Mouse (Mus musculus) retina, adult 2 months (tissue): Measurements from ENCODE around the gene Scnn1a.
"Not testable (repeated sequence)": the region's sequence is repeated elsewhere in the genome, so short reads cannot be mapped to it uniquely, and the experiment has no call there.

ENCODE experiments used
- DNase-seq: peaks from one replicate; pipeline ENCODE4 v3.0.0-alpha.2; 2012; ENCODE audit warnings: low read depth, low spot score

Gene Scnn1a

DNA sequence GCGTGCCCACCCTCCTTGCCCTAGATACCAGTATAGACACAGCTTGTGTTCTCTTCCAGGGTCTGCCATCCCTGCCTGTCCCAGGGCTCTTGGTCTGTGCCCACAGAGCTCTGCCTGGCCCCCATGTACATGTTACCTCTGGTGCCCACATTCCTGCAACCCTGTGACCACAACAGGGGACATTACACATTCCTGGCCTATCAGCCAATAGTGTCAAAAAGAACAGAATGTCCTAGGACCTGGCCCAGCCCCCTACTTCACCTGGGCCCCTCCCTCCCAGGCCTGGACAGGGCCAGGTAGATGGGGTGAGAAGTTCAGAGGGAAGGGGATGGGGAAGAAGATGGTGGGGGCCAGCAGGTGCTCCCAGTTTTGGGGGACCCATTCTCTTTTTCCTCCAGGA is at the start of gene Scnn1a:
Scnn1a (plus strand) TSS at position 337 of the 400 bp plus-strand sequence.
- DNase-seq, result no peak

DNA sequence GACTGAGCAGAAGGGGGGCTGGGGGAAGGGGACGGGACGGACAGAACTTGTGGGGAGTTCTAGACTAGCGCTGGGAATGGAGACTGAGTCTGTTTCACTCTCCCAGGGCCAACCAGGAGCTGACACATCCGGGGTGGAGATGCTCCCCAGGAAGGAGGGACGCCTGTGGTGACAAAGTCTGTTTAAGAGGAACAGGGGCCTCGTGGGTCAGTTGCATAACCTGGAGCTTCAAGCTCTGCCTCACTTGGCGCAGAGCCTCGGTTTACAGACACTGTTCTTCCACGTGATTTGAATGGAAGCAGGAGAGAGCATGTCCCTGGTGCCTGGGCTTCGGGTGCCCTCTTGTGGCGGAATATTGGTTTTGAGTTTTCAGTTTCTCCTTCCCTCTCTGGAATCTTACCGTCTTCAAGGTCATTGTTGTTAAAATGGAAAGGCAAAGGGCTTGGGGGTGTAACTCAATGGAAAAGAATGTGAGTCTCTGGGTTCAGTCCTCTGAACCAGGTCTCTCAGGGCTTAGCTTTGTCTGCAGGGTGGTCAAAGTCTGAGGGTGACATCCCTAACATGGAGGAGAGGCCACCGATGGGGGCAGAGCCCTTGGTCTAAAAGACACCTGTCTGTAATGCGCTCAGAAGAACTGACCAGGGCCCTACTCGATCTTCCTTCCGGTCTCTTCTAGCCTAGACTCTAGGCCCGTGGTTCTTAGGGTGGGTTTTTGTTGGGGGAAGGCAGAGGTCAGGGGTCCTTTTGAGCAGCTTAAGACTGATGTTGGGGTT is 48.8 kb upstream of the Scnn1a start:
- peak; percentile 72 for DNase-seq

DNA sequence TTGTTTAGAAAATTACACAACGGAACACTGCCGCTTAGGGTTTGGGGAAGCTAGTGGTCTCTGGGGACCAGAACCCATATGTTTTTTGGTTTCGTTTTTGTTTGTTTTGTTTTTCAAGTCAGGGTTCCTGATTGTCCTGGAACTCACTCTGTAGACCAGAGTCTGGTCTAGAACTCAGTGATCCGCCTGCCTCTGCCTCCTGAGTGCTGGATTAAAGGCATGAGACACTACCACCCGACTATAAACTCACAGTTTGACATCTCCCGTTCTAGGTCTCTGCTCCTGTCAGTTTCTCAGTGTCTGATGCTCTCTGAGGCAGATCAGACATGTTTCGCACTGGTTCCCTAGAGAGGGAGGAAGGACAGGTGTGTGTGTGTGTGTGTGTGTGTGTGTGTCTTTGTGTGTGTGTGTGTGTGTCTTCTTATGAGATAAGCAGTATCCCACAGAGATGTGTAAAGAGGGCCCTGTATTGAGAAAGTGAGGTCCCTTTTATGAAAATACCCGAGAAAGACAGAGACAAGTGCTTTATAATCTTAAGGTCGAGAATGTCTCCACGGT is 48.2 kb upstream of the Scnn1a start:
- DNase-seq, result no peak

DNA sequence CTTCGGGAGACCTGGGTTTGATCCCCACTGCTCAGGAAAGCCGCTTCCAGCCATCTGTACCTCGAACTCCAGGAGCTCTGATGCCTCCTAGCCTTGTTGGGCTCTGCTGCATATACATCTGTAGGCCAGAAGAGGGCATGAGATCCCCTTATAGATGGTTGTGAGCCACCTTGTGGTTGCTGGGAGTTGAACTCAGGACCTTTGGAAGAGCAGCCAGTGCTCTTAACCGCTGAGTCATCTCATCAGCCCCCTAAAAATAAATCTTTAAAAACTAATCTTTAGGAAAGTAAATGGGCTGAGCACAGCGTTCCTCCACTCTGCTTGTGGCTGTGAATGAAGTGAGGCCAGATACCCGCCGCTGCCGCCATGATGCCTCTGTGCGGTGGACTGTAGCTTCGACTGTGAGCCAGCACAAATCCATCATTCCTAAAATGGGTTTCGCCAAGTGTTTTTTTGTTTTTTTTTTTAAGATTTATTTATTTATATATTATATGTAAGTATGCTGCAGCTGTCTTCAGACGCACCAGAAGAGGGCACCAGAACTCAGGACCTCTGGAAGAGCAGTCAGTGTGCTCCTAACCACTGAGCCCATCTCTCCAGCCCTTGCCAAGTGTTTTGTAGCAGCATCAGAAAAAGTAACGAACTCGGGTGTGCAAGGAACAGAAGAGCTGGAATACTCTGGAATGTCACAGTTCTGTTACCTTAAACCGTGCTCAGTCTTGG is 45.5 kb upstream of the Scnn1a start:
- peak; percentile 8 for DNase-seq

DNA sequence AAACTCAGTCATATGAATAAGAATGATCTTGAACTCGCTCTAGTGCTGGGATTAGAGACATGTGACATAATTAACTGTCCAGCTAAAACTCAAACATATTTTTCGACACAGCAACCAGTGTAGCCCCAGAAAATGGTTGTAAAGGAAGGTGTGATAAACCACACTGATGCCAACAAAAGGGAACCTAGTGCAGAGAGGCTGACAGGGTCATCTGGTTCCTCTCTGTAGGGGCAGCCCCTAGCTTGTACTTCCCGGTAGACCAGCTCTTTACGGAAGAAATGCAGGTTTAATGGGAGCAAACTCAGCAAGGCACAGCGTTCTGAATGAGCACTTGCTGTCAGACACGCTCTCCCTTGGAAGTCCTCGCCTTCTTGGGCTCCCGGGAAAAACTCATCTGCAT is 40.7 kb upstream of the Scnn1a start:
- DNase-seq, result no peak

DNA sequence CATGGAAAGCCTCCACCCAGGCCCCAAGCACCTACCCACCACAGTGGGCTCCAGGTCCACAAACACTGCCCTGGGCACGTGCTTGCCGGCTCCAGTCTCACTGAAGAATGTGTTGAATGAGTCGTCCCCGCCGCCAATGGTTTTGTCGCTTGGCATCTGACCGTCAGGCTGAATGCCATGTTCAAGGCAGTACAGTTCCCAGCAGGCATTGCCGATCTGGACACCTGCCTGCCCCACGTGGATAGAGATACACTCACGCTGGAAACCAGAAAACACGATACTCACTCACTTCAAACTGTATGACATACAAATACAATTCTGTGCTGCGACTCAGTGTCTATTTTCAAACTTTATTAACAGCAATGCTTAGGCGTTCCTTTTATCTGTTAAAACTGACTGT is 37.7 kb upstream of the Scnn1a start:
- not testable (repeated sequence) for DNase-seq

DNA sequence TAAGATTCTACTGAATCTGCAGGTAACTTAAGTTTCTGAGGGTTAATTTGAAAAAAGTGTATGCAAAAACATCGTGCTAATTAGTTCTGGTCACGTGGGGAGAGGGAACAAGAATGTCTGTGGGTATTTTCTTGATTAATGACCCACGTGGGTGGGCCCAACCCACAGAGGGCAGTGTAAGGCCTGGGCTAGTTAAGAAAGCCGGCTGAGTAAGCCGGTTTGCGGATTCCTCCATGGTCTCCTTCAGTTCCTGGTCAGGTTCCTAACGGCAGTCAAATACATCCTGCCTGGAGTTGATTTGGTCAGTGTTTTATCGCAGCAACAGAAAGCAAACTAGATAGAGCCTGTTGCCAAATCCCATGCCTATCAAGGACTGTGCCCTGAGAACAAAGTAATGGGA is 36.2 kb upstream of the Scnn1a start:
- DNase-seq, result no peak

DNA sequence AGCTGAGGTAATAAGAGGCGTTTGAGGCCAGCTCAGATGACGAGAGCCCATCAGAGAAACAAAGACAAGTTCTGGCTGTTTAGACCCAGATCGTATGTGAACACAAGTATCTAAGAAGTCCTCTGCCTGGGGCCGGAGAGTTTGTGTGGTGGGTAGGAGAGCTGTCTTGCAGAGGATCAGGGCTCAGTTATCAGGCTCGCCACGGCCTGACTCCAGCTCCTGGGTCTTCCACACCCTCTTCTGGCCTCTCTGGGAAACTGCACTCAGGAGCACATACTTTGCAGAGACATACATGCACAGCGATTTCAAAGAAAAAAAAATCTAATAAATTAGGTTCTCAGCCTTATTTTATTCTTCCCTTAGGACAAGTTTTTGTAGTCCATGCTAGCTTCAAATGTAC is 35.7 kb upstream of the Scnn1a start:
- DNase-seq, result no peak

DNA sequence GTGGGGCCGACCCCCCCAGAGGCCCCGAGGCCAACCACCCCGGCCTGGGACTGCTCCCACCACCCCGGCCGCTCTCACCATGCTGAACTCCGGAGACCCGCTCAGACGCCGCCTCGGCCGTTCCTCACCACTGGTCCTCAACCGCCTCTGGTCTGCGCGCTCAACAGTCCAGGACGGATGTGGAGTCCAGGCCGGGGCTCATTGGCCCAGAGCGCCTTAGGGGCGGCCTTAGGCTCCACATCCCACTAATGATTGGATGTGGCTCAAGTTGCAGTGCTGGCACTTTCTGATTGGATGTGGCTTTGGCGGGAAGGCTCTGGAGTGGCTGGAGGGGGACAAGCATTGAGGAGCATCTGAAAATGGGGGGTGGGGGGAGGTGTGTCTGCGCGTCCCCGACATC is 34.6 kb upstream of the Scnn1a start, which contains the start of gene Tuba3a:
Tuba3a (minus strand) TSS at position 153 of the 400 bp plus-strand sequence.
- no peak for DNase-seq

DNA sequence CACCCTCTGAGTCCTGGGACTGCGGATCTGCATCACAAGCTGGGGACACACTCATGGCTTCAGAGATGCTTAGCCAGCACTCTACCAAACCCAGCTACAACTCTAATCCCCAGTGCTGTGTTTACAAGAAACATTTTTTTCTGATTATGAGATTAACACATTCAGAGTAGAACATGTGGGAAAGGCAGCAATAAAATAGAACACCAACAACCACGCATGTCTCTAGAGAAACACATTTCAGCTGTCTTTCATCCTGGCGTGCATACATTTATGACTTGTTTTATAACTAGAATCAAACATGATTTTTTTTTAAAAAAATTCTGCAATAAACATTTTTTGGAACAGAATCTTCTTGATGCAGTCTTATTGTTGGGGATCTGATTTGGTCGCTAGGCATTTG is 33.5 kb upstream of the Scnn1a start:
- DNase-seq, result no peak

DNA sequence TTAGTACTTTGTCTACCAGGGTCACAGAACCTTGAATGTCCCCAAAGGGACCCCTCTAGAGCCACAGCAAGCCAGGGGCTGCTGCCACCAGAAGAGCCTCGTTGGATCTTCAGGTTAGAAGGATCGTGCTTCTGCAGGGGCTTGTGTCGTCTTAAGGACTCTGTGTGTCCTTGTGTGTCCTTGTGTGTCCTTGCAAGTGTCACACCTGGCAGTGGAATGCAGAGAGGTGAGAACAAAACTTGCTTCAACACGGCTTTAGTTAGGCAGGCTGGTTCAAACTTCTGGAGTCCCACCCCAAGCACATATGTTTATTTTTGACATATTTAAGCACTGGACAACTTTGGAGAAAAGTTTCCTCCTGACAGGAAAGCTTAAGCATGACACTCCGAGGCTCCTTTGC is 31.7 kb upstream of the Scnn1a start:
- no peak for DNase-seq

DNA sequence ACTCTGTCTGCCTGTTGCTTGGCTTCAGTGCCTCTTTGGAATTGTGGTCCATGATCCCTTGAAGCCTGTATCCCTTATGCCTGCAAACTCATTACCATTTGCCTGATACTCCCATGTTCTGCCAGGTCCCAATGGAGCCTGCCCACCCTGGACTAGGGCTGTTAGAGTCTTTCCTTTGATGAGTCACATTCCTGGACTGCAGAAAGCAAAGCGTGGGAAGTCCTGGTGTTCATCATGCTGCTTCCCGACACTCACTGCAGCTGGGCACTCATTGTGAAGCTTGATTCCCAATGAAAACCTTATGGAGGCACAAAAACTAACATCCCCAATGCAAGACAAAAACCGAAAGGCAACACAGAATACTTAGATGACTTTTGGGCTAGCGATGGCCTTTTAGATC is 29.1 kb upstream of the Scnn1a start:
- no peak for DNase-seq

DNA sequence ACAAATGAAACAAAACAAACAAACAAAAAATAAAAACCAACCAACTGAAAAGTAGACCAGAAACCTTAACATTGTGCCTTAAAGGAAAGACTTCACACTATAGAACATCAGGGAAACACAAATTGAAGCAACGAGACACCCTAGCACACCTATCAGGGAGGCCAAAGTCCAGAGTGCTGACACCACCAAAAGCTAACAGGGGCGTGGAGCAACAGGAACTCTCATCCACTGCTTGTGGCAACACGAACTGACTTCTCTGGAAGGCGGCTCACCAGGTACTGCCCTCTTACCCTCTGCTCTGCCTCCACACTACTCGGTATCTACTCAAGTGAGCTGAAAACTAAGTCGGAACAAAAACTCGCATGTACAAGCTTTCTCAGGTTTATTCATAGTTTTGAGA is 28.2 kb upstream of the Scnn1a start:
- no peak for DNase-seq

DNA sequence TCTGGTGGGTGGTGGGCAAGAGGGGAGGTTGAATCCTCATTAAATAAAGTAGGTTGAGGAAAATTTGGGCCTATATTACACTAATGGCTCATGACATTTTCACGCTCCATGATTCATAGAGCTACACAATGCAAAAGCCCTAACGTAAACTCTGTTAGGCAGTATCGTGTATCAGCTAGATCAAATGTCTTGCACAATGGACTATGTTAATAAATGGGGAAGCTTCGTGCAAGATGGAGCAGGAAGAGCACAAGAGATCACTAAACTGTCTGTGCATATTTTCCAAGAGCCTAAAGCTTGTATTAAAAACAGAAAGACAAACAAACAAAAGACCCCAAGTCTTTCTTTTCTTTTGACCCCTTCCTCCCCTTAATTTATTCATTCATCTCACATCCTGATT is 26.4 kb upstream of the Scnn1a start:
- no peak for DNase-seq

DNA sequence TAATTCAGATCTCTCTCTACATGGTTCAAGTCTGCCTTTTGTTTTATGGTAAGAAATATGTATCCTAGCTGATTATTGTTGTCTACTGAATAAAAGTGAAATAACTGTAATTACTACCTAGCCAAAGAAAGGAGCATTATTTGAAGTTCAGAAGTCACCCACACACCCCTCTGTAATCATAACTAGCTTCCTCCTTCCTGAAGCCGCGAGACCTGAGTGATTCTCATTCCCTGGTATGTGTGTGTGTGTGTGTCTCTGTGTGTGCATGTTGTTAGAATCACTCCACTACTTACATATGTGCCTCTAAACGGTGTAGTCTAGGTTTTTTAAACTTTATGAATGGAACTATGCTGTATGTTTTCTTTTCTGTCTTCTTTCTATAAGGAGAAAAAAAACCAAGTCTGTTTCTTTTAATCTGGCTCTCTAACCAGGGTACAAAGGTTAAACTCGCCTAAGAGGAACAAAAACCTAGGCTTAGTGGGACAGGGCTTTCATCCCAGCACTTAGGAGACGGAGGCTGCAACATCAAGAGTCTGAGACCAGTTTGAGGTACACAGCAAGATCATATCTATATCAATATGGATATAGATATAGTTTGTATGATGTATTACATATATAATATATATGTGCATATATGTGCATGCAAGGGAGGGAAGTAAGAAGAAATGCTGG is 23.2 kb upstream of the Scnn1a start:
- DNase-seq, result no peak

DNA sequence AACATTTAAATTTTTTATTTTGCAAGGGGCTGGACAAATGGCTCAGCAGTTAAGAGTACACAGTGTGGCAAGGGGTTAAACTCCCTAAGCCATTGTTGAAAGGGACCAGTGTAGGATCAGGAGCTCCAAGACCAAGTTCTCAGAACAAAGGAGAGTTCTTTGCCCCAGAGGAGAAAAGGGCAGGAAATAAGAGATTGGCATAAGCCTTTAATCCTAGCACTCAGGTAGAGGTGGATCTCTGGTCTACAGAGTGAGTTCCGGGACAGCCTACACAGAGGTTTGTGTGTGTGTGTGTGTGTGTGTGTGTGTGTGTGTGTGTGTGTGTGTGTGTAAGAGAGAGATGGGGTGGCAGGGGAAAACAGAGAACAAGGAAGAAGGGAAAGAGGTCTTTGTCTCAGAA is 19.5 kb upstream of the Scnn1a start:
- no peak for DNase-seq

DNA sequence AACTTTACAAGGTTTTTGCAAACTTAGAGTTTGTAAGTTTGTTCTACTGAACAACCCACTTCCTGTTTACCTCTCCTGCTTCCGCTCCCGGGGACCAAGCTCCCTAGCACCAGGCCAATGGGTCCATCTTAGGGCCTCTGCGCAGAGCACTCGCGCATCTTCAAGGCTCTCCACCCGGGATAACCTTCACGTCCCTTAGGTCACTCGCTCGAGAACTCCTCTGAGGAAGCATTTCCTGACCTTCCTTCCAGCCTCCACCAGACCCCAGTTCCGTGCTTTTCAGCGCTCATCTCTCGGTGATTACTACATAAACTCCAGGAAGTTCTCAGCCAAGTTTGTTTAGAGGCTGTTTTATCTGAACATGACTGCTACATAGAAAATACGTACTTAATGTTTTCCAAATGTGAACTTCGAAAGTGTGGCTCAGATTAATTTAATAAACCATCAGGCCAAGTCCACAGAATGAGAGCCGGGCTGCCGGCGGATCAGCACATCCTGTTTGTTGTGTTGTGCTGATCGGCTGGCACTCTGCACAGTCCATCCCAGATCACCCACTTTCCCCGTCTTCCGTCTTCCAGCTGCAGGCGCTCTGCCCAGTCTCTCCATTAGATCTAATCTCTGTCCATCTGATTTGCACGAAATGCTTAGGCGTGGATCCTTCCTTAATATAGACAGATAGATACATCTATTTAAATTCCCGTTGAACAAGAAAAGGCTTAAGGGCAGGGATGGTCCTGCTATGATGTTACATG is 18.1 kb upstream of the Scnn1a start:
- no peak for DNase-seq

DNA sequence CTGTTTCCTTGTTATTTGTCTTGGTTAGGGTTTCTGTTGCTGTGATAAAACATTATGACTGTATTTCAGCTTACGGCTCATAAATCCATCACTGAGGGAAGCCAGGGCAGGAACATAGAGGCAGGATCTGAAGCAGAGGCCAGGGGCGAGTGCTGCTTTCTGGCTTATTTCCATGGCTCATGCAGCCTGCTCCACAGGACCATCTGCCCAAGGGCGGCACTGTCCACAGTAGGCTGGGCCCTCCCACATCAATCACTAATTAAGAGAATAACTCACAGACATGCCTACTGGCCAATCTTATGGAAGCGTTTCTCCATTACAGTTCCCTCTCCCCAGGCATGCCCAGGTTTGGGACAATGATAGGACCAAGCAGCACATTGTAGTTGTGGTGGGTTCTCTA is 17.2 kb upstream of the Scnn1a start:
- DNase-seq, result no peak

DNA sequence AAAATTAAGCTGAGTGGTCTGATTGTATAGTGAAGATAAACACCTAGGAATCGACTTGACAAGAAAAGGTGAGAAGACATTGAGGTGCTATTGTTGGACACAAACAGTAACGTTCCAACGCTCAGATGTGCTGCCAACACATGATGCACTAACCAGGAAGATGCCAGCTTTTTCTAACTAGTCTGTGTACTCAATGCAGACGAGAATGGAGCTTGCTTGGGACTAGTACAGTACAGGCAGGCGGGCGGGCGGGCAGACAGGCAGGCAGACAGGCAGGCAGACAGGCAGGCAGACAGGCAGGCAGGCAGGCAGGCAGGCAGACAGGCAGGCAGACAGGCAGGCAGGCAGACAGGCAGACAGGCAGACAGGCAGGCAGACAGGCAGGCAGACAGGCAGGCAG is 16.1 kb upstream of the Scnn1a start:
- not testable (repeated sequence) for DNase-seq

DNA sequence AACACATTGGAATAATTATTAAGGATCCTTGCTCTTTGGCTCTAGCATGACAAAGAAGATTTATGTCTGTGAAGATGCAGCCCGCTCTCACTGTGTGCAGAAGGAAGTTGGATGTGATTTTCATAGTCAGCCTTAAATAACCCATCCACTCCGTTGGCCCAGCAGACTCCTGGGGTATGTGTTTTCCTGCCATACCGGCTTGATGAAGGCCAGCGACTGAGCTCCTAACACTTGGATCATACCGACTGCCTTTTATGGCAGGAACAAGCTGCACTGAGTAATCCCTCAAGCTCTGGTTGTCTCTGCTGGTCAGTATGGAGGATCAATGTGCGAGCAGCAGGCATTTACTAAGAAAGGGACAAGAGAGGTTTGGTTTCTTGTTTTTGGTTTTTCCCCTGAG is 15.0 kb upstream of the Scnn1a start:
- DNase-seq, result no peak

DNA sequence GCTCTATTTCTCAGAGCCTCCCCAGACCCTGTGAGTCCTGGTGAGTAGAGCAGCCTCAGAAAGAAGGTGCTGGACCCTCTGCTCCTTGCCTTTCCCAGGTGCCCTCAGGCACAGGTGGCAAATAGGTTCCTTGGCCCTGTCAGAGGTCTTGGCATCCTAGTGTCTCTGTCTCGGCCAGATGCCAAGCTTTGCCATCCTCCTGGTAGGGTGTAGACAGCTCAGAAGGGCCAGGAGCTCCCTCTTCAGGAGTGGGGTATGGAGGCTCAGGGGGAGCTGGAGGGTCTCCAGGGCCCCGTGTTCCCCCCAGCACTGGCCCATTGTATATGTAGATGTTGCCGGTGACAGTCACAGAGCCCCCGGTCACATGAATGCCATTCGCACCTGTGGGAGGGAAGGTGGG is 13.4 kb upstream of the Scnn1a start:
- no peak for DNase-seq

DNA sequence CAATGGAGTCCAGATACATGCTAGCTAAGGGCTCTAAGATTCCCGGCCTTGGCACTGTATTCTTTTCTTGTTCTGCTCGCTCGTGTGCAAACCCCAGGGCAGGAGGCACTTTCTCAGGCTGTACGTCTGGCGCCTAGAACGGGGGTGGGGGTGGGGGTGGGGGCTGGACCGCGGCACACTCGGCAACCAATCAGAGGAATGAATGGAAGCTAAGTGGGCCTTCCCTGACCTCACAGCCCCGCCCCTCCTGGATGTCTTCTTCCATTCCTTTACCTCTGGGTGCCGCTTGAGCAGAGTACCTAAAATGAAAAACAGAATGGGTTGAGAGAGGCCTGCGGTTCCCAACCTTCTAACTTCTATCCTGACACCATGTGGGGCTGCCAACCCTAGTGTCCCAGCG is 11.5 kb upstream of the Scnn1a start:
- DNase-seq, result no peak
